Mouse (Mus musculus) bone marrow, adult 2 months (tissue): ENCODE measurements around the gene Gm7971. TPM values are rescaled to one million over a fixed set of nuclear protein-coding genes. Genes with fewer than 3 reads are reported as not detected.
"Not testable (repeated sequence)": the region's sequence is repeated elsewhere in the genome, so short reads cannot be mapped to it uniquely, and the experiment has no call there.

Source experiments
- H3K27ac ChIP-seq: fragments of 200-500 bp; 2 replicates; pipeline ENCODE4 v1.5.1; 2012; ENCODE audit warnings: low read depth, mild to moderate bottlenecking, control low read depth, inconsistent platforms, low read length; ENCODE audit not compliant: control insufficient read depth, poor library complexity, insufficient read depth
- H3K4me1 ChIP-seq: fragments of 200-500 bp; 2 replicates; pipeline ENCODE4 v1.6.1; 2011; ENCODE audit warnings: low read length; ENCODE audit not compliant: control insufficient read depth, insufficient read depth
- H3K4me3 ChIP-seq: fragments of 200-500 bp; replicated peaks from 2 replicates; pipeline ENCODE3; 2011; ENCODE audit warnings: mild to moderate bottlenecking, low read depth, low read length, control low read depth; ENCODE audit not compliant: control insufficient read depth
- WGBS: fragments of 180-500 bp; shearing (Covaris S2); methylation state at CpG from one replicate; pipeline ENCODE4 v1.1.7; 2018; 5-methylcytosine and 5-hydroxymethylcytosine counted together
- polyA plus RNA-seq: library from polyadenylated mRNA; stranded (reverse); fragments of >200 nt; gene quantifications from 2 replicates; pipeline ENCODE4 v1.2.4, GENCODE M21; 2011; ENCODE audit warnings: low replicate concordance; ENCODE audit not compliant: missing spikeins, insufficient read depth, insufficient read length

Gm7971 gene
- polyA plus RNA-seq, result not detected in 2 replicates

DNA sequence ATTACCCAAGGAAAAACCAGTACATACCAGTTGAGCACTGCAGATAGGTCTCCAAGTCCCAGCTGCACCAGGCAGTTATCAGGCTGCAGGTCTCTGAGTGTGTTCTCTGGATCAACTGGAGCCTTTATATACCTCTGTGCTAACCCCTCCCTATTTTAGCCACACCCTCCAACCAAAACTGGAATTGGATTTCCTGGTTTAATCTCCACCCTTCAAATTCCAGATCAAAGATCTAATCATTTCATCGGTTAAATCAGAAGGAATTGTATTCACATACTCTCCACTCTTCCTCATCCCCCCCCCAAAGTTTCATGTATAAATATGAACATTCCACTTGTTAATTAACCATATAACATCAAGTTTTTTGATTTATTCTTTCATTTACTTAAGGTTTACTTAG lies at the start of gene Gm7971:
Gm7971 (minus strand) TSS at position 101 of the 400 bp plus-strand sequence.
- not testable (repeated sequence) for H3K27ac ChIP-seq, H3K4me3 ChIP-seq, H3K4me1 ChIP-seq
- no CpG with 5 or more reads among the region's 1 CpGs for WGBS

Other genes starting within 250 kb of the Gm7971 start
- not detected in 2 replicates for gene D5Ertd577e, start 138.1 kb downstream of the Gm7971 start, polyA plus RNA-seq
- gene Gm3286, start 84.1 kb downstream of the Gm7971 start, polyA plus RNA-seq, result not detected in 2 replicates
- not detected in 2 replicates for gene Gm7978, start 141.3 kb upstream of the Gm7971 start, polyA plus RNA-seq
- not detected in 2 replicates for gene Gm7982, start 147.1 kb upstream of the Gm7971 start, polyA plus RNA-seq
- not detected in 2 replicates for gene E330014E10Rik, start 181.1 kb upstream of the Gm7971 start, polyA plus RNA-seq